Mouse (Mus musculus) heart, embryonic 11.5 days (tissue): ENCODE data around the gene Mbd3l2. TPM values are rescaled to one million over a fixed set of nuclear protein-coding genes. Genes with fewer than 3 reads are reported as not detected.

Experiments
- ATAC-seq: fragments of 200-750 bp; cut with Nextera tagmentation; replicated peaks from 2 replicates; pipeline ENCODE4 v1.8.0; 2017; ENCODE audit warnings: moderate library complexity; ENCODE audit not compliant: insufficient number of reproducible peaks, low FRiP score, low TSS enrichment
- H3K27ac ChIP-seq: fragments of 300-500 bp; sonication (generic); 2 replicates; pipeline ENCODE4 v1.5.1; 2014; ENCODE audit warnings: mild to moderate bottlenecking, low read depth, low read length
- H3K27me3 ChIP-seq: fragments of 300-500 bp; sonication (generic); 2 replicates; pipeline ENCODE4 v1.6.1; 2014; ENCODE audit warnings: mild to moderate bottlenecking, low read length, mixed read lengths; ENCODE audit not compliant: control insufficient read depth, insufficient read depth
- H3K36me3 ChIP-seq: fragments of 300-500 bp; sonication (generic); 2 replicates; pipeline ENCODE4 v1.6.1; 2014; ENCODE audit warnings: mild to moderate bottlenecking, low read length, moderate library complexity, mixed read lengths; ENCODE audit not compliant: control insufficient read depth, insufficient read depth
- H3K4me1 ChIP-seq: fragments of 300-500 bp; sonication (generic); 2 replicates; pipeline ENCODE4 v1.6.1; 2014; ENCODE audit warnings: low read length; ENCODE audit not compliant: control insufficient read depth, insufficient read depth
- H3K4me2 ChIP-seq: fragments of 300-500 bp; sonication (generic); 2 replicates; pipeline ENCODE4 v1.6.1; 2014; ENCODE audit warnings: mild to moderate bottlenecking, moderate library complexity
- H3K4me3 ChIP-seq: fragments of 300-500 bp; sonication (generic); 2 replicates; pipeline ENCODE4 v1.5.1; 2014; ENCODE audit warnings: low read depth, low read length
- H3K9ac ChIP-seq: fragments of 300-500 bp; sonication (generic); 2 replicates; pipeline ENCODE4 v1.6.1; 2014; ENCODE audit warnings: mild to moderate bottlenecking, low read depth, low read length, moderate library complexity
- H3K9me3 ChIP-seq: fragments of 300-500 bp; sonication (generic); replicated peaks from 2 replicates; pipeline ENCODE4 v1.6.1; 2016; ENCODE audit warnings: low read length; ENCODE audit not compliant: control insufficient read depth
- WGBS: fragments of 180-500 bp; shearing (Covaris S2); extraction: QIAGEN DNeasy Blood & Tissue Kit; methylation state at CpG from one replicate; pipeline ENCODE4 v1.1.7; 2014; ENCODE audit not compliant: insufficient replicate concordance; 5-methylcytosine and 5-hydroxymethylcytosine counted together
- microRNA-seq: library from miRNA; unstranded; fragments of <30 nt; microRNA quantifications from one replicate; pipeline ENCODE4, GENCODE M21; 2016; ENCODE audit warnings: borderline number of aligned reads
- polyA plus RNA-seq: library from polyadenylated mRNA; unstranded; fragments of >200 nt; fragmentation: Nextera tagmentation; extraction: Ambion mirVana; gene quantifications from 2 replicates; pipeline ENCODE4 v1.2.1, GENCODE M21; 2014

Mbd3l2 gene
- polyA plus RNA-seq, 1 experiment from 2014 or later: not detected

DNA sequence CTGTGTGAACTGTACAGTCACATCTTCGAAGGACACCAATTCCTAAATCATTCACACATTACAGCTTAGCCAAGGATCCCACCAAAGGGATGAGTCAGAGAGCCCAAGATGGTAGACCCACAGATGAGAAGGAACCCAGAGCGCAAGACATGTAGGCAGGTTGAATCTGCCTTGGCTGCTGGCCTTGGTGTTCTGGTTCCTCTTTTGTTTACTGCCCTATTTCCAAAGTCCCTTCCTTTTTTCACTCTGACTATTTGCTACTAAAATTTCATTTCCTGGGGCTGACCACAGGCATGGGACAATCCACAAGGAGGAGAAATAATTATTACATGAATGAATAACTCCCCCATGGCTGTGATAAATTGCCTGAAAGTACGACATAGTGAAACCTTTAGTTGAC, 37.6 kb downstream of the Mbd3l2 start:
- H3K4me2 ChIP-seq: no peak overlapping the region
- 69% methylated on average over 3 of the region's 3 CpGs for WGBS
- H3K27ac ChIP-seq: no peak overlapping the region
- no peaks in the 10 kb centered on the region for H3K9me3 ChIP-seq
- no peaks in the 10 kb centered on the region for H3K4me1 ChIP-seq
- ATAC-seq: no peak
- 0 out of 2 replicates have a peak, but pooled peaks cover 2% of the 10 kb centered on the region for H3K36me3 ChIP-seq
- no peak overlapping the region for H3K4me3 ChIP-seq
- H3K27me3 ChIP-seq: no peaks in the 10 kb centered on the region
- no peak overlapping the region for H3K9ac ChIP-seq

DNA sequence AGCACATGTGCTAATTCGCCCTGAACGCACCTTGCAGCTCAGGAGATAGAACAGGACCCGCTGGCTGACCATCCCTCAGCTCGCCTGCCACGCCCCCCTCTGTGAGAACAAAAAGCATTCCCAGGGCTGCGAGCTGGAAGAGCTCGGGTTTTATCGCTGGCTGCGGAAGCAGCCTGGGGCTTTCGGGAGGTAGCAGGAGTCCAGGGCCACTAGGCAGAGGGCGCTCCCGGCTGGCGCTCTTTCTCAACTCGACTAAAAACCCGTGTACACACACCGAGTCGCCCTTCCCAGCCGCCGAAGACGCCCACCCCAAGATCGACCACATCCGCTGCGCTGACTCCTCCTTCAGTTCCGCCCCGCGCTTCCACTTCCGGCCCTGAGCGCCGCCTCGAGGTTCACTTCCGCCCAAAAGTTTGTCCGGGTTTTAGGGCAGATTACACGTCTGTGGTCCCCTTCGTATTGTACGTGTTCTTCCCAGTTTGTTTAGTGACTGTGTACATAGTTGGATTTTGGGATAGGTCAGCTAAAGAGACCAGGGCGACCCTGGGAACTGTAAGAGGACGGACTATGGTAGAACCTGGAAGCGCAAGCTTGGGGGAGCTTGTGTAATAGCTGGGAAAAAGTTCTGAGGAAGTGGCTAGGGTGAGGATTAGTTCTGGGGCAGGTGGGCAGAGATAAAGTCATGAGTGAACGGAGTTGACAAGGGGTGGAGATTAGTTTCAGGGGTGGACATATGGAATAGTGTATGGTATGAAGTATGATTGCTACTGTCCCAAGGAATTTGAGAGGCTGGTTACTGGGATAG, 43.1 kb downstream of the Mbd3l2 start:
- Histone ChIP-seq H3K27me3 (no peaks in the 10 kb centered on the region), H3K9me3 (no peaks in the 10 kb centered on the region), H3K27ac (peak overlapping the region; percentile 78), H3K4me1 (no peaks in the 10 kb centered on the region), H3K4me3 (peak overlapping the region; percentile 66), H3K9ac (peak overlapping the region; percentile 82), H3K4me2 (peak overlapping the region; percentile 82), H3K36me3 (no peaks in the 10 kb centered on the region)
- ATAC-seq: peak; percentile 91
- 4% methylated on average over 39 of the region's 39 CpGs for WGBS

DNA sequence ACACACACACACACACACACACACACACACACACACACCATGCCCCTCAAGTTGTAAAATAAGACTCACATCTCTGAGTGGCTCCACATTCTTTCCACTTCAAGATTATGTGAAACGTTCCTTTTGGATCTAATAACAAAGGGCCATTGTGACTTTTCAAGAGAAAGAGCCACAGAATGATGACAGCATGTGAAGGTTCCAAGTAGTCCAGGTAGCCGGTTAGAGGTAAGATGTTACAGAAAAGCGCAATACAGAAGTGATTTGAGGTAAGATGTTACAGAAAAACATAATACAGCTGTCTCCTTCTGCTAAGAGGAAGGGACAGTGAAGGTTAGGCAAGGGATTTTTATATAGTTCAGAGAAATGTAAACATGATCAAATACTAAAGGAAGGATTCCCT, 47.7 kb downstream of the Mbd3l2 start, which contains the start of the genes Zfp558 and Mbd3l1:
Gene Zfp558 (minus strand): TSS at position 101 of the 400 bp plus-strand sequence.
Gene Mbd3l1 (plus strand): TSS at position 192 of the 400 bp plus-strand sequence.
- H3K27me3 ChIP-seq: no peaks in the 10 kb centered on the region
- no peak for ATAC-seq
- no peak within 1 kb of the TSS for H3K27ac ChIP-seq
- 73% methylated on average over 3 of the region's 3 CpGs for WGBS
- H3K9ac ChIP-seq: no peak within 1 kb of the TSS
- H3K4me1 ChIP-seq: no peaks in the 10 kb centered on the region
- H3K4me2 ChIP-seq: no peak within 1 kb of the TSS
- H3K36me3 ChIP-seq: no peaks in the 10 kb centered on the region
- no peak within 1 kb of the TSS for H3K4me3 ChIP-seq
- H3K9me3 ChIP-seq: no peaks in the 10 kb centered on the region

Small RNA genes lying within 50 kb of the gene (microRNA-seq; reads per million reads assigned to microRNA genes)
- not detected for gene Gm22854

Other genes starting within 250 kb of the Mbd3l2 start
- 83.5 and 85.5 TPM in 2 replicates for gene Chordc1, start 138.5 kb upstream of the Mbd3l2 start, polyA plus RNA-seq
- gene Naalad2, start 27.7 kb upstream of the Mbd3l2 start, polyA plus RNA-seq: 1.7 and 2.0 TPM in 2 replicates
- not detected in 2 replicates for gene Ubtfl1, start 26.2 kb upstream of the Mbd3l2 start, polyA plus RNA-seq
- 3.0 and 4.5 TPM in 2 replicates for gene Zfp558, start 47.6 kb downstream of the Mbd3l2 start, polyA plus RNA-seq
- gene Mbd3l1, start 47.7 kb downstream of the Mbd3l2 start, polyA plus RNA-seq: not detected in 2 replicates
- gene Muc16, start 243.9 kb downstream of the Mbd3l2 start, polyA plus RNA-seq: 1.0 and 2.4 TPM in 2 replicates